Mouse (Mus musculus): Measurements from ENCODE around the gene Zfp949.

GRCm38 (mm10) chr9:88548614-88548945 lies 760 bp downstream of the Zfp949 start:
- no peak for TF ChIP-seq CTCF (IDR thresholded peaks at IDR 0.05; ENCODE audit: low read depth, low read length)
- TF ChIP-seq POLR2A (IDR thresholded peaks at IDR 0.05; ENCODE audit: insufficient read depth, low read length), result no peak

All from ES-Bruce4 (cell line).